Mouse (Mus musculus) gonadal fat pad, adult 2 months (tissue): ENCODE data around the gene N4bp2. TPM values are rescaled to one million over a fixed set of nuclear protein-coding genes. Genes with fewer than 3 reads are reported as not detected.
"Not testable (repeated sequence)": the region's sequence is repeated elsewhere in the genome, so short reads cannot be mapped to it uniquely, and the experiment has no call there.

Experiments
- DNase-seq: peaks from one replicate; pipeline ENCODE4 v3.0.0-alpha.2; 2012; ENCODE audit warnings: low read depth
- polyA plus RNA-seq: library from polyadenylated mRNA; depleted of rRNA; stranded (reverse); fragments of >200 nt; gene quantifications from 2 replicates; pipeline ENCODE4 v1.2.3, GENCODE M21; 2012

N4bp2 gene
- polyA plus RNA-seq, 1 experiment = 4.2 TPM

- peak; percentile 90 for DNase-seq
These were observed 1.7 kb downstream of the N4bp2 start for GRCm38 (mm10) chr5:65764786-65765634.

DNA sequence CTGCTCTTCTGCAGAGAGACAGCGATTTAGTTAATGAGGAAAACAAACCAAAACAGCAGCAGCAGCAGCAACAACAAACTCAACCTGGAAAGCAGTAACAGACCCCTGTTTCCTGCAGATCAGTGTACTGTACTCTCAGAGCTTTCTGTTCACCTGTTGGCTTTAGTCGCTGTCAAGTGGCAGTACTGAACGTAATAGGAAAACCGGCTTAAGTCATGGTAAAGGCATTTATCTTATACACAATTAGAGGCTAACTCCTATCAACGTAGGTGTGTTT, 2.3 kb downstream of the N4bp2 start:
- no peak for DNase-seq

GRCm38 (mm10) chr5:65768007-65768406, 4.7 kb downstream of the N4bp2 start:
- no peak for DNase-seq

DNA sequence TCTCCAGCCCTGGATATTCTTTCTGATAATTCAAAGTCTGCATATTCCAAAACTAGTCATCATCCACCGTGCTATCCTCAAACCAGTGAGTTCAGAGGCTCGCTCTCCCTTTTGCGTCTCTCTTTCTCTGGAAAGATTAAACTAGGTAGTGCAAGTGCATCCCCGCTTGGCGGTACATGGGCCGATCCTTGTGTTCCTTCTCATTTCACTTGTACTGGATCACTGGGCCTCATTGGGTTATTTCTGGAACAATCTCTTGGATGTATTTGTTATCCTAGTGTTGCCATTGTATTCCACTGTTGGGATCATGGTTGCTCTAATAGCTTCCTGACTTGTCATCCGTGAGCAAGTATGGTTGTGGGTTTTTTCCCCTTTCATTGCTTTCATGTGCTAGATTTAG, 6.7 kb downstream of the N4bp2 start:
- DNase-seq = no peak

DNA sequence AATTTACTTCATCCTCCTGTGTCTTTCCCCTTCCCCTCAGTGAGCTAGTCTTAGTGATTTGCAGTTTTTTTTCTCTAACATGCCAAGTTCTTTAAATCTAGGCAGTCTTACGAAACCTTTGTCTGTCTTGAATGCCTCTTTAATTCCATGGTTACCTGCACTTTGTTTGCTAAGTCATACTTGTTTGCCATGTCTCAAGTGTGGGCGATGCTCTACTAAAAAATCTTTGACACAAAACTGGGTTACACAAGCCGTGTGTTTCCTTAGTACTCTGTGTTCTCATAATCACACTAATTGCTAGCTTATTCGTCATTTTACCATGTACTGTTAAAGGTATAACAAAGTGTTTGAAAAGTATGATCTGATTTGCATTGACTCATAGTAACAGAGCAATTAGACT, 7.2 kb downstream of the N4bp2 start:
- no peak for DNase-seq

DNA sequence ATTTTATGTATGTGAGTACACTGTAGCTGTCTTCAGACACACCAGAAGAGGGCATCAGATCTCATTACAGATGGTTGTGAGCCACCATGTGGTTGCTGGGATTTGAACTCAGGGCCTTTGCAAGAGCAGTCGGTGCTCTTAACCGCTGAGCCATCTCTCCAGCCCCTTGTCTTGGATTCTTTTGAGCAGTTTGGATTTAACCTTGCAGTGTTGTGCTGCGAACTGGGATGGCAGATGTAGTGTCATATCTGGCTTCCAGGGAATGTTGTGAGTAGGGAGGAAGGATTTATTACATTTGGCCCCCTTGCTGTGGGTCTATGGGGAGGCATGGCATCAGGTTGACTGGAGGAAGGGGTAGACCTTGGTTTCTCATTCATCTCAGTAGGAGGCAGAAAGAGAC, 10.6 kb downstream of the N4bp2 start:
- not testable (repeated sequence) for DNase-seq

GRCm38 (mm10) chr5:65776166-65776565, 12.8 kb downstream of the N4bp2 start:
- no peak for DNase-seq

DNA sequence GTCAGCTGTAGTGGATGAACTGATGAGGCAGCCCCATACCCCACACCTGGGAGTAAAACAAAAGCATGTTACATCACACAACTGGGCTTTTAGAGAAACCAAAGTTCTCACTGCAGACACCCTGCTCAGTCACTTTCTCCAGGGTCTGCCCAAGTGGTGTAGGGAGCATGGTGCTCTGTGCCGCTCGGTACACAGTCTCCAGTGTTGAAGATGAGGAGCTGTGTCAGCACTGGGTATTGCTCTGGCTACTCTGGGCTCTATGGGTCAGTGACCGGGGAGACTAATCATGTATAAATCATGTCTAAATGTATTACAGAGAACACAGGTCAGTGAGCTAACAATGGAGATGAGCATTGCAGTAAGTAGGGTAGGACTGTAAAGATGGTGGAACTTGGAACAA, 13.6 kb downstream of the N4bp2 start:
- DNase-seq = no peak

DNA sequence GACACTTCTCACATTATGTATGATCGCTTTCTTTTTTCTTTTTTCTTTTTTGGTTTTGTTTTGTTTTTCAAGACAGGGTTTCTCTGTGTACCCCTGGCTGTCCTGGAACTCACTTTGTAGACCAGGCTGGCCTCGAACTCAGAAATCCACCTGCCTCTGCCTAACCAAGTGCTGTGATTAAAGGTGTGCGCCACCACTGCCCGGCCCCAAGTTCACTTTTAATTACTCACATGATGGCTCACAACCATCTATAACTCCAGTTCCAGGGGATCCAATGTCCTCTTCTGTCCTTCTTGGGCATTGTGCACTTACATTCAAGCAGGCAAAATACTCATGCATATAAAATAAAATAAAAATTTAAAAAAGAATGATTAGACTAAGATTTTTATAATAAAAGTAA, 15.7 kb downstream of the N4bp2 start:
- not testable (repeated sequence) for DNase-seq

GRCm38 (mm10) chr5:65779401-65780063, 16.2 kb downstream of the N4bp2 start:
- DNase-seq = no peak

GRCm38 (mm10) chr5:65781147-65781715, 17.9 kb downstream of the N4bp2 start:
- no peak for DNase-seq

DNA sequence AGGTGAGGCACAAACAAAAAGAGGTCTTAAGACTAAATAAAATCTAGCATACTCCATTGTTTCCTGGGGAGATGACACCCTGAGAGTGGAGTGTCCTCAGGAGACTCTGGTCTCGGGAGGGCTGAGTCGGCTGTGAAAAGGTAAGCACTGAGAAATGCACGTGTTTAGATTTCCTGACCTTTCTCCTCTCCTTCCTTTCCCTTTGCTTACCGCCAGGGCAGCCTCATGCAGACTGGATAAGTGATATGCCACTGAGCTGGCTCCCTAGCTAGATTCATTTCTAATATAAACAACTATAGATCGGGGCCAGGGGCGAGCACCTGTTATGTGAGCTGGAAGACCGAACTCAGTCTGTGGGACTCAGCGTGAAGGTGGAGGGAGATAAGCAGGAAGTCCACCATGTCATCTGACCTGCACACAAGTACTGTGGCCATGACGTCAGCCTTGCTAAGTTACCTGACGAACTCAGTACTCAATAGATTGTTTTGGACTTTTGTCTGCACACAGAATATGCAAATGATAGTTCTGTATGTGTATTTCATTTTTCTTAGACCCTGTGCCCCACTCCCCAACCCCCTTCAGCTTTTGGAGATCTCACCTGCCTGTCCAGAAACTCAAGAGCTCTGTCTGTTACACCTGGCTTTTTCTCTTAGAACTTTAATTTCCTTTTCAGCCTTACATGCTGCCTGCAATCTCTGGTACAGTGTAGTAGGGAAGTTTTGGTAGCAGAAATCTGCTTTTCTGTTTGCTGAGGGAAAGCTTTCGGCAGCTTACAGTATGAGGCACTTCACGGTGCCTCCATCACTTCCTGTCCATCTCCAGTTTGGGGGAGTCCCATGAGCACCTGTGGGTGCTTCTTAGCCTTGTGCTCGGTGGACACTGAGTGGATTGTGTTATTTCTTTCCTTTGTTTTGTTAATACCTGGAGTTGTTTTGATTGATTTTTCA, 18.7 kb downstream of the N4bp2 start:
- no peak for DNase-seq

DNA sequence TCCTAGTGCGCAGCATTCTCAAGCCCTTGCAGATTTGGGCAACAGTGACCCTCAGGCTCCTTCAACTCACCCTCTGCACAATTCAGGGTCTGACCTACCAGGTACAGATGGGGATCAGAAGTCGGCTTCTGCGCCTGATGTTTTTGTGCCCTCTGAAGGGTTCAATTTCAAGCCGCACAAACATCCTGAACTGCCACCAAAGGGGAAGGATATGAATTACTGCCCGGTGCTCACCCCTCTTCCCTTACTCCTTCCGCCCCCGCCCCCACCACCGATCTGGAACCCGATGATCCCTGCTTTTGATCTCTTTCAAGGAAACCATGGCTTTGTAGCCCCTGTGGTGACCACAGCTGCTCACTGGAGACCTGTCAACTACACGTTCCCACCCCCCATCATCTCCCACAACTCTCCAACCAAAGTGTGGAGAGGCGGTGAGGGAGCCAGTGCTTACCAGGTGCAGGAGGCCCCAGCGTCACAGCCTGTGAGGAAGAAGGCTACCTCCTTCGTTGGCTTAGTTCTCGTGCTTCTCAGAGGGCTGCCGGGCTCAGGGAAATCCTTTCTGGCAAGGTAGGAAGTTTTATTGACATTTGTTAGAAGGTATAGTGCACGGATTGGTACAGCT, 27.4 kb downstream of the N4bp2 start:
- DNase-seq = no peak

- no peak for DNase-seq
These were observed 30.9 kb downstream of the N4bp2 start for GRCm38 (mm10) chr5:65794202-65794601.

GRCm38 (mm10) chr5:65794702-65795101, 31.4 kb downstream of the N4bp2 start:
- no peak for DNase-seq

- no peak for DNase-seq
These were observed 32.1 kb downstream of the N4bp2 start for GRCm38 (mm10) chr5:65795293-65795993.

DNA sequence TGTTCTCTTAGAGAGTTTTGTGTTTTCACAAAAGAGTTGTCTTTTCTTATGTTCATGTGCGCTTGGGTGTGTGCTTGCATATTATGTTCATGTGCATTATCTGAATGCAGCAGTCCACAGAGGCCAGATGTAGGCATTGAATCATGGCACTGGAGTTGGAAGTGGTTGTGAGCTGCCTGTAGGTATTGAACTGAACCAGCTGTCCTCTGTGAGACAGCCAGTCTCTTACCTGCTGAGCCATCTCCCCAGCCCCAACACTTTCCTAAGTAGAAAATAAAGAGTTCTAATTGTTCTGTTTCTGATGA, 32.6 kb downstream of the N4bp2 start:
- no peak for DNase-seq

DNA sequence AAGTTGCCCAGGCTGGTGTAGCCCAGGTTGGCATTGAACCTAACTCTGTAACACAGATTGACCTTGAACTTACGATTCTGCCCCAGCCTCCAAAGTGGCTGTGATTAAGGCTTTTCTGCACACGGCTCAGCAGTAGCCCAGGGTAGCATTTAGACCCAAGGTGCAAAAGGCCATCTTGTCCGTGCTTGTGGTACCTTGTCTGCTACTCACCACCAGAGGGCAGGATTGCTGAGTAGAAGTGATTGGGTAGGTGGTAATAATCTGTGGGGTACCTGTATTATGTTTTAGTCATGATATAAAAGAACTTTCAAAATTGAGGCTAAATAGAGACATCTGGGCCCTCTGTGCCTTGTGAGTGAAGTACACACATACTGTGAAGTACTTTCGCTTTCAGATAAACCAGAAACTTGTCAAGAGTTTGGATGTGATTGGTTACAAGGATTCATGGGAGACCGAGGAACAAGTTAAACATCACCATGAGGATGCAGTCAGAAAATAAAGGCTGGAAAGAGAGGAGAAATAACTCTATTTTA, 60.3 kb downstream of the N4bp2 start:
- no peak for DNase-seq

GRCm38 (mm10) chr5:65826476-65826875, 63.2 kb downstream of the N4bp2 start:
- no peak for DNase-seq

DNA sequence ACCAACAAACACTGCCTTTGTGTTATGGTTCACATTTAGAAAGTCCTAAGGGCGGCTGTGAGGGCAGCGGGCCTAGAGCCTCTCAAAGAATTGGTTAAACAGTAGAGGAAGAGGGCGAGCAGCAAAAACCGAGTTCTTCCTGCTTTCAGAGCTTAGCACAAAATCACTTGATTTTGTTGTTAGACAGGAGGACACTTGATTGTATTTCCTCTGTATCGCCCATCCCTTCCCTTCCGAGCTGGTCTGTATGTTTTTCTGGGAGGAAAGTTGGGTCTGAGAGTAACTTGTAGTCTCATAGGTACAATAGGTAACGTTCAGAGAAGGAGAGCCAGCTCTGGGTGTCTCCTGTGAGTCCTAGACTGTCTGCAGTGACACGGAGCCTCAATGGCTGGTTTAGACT, 63.8 kb downstream of the N4bp2 start:
- DNase-seq = no peak

DNA sequence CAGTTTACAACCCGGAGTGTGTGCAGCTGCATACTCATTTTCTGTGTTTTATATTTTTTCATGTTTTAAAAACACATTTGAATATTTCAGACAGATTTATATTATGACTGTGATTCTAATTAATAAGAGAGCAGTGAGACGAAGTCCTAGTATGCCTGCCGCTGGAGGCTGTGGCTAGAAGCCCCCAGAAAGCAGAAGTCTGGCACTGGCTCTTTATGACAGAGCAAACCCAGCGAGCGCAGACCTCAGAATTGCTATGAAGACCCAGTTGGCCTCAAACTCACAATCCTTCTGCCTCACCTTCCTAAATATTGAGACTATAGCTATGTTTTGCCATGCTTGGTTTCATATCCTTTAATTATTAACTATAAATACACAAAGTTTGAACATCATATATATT, 64.9 kb downstream of the N4bp2 start:
- DNase-seq = no peak
